Mouse (Mus musculus): ENCODE results near the gene Dock10.

Gene Dock10

GRCm38 (mm10) chr1:80730174-80730573 is 28.2 kb downstream of the Dock10 start:
- ATAC-seq (ENCODE audit: insufficient number of reproducible peaks, low FRiP score, low TSS enrichment) = no peak

GRCm38 (mm10) chr1:80728183-80728582 is 30.1 kb downstream of the Dock10 start:
- ATAC-seq (ENCODE audit: insufficient number of reproducible peaks, low FRiP score, low TSS enrichment) = no peak

- no peak for ATAC-seq (ENCODE audit: insufficient number of reproducible peaks, low FRiP score, low TSS enrichment)
These were observed 30.9 kb downstream of the Dock10 start for GRCm38 (mm10) chr1:80727403-80727802.

- ATAC-seq (ENCODE audit: insufficient number of reproducible peaks, low FRiP score, low TSS enrichment) = no peak
These were observed 35.7 kb downstream of the Dock10 start for GRCm38 (mm10) chr1:80722647-80723046.

- ATAC-seq (ENCODE audit: insufficient number of reproducible peaks, low FRiP score, low TSS enrichment) = no peak
These were observed 36.3 kb downstream of the Dock10 start for GRCm38 (mm10) chr1:80722001-80722400.

GRCm38 (mm10) chr1:80721181-80721580 is 37.1 kb downstream of the Dock10 start:
- no peak for ATAC-seq (ENCODE audit: insufficient number of reproducible peaks, low FRiP score, low TSS enrichment)

- ATAC-seq (ENCODE audit: insufficient number of reproducible peaks, low FRiP score, low TSS enrichment) = no peak
These were observed 38.2 kb downstream of the Dock10 start for GRCm38 (mm10) chr1:80720146-80720545.

- ATAC-seq (ENCODE audit: insufficient number of reproducible peaks, low FRiP score, low TSS enrichment) = peak; percentile 52
These were observed 38.9 kb downstream of the Dock10 start for GRCm38 (mm10) chr1:80719436-80719835.

GRCm38 (mm10) chr1:80718666-80719065 is 39.7 kb downstream of the Dock10 start:
- no peak for ATAC-seq (ENCODE audit: insufficient number of reproducible peaks, low FRiP score, low TSS enrichment)

- no peak for ATAC-seq (ENCODE audit: insufficient number of reproducible peaks, low FRiP score, low TSS enrichment)
These were observed 42.4 kb downstream of the Dock10 start for GRCm38 (mm10) chr1:80715917-80716316.

- no peak for ATAC-seq (ENCODE audit: insufficient number of reproducible peaks, low FRiP score, low TSS enrichment)
These were observed 44.4 kb downstream of the Dock10 start for GRCm38 (mm10) chr1:80713920-80714319.

GRCm38 (mm10) chr1:80710607-80711261 is 47.6 kb downstream of the Dock10 start:
- ATAC-seq (ENCODE audit: insufficient number of reproducible peaks, low FRiP score, low TSS enrichment) = no peak

GRCm38 (mm10) chr1:80710097-80710541 is 48.2 kb downstream of the Dock10 start:
- ATAC-seq (ENCODE audit: insufficient number of reproducible peaks, low FRiP score, low TSS enrichment) = no peak

- no peak for ATAC-seq (ENCODE audit: insufficient number of reproducible peaks, low FRiP score, low TSS enrichment)
These were observed 49.0 kb downstream of the Dock10 start for GRCm38 (mm10) chr1:80709299-80709698.

GRCm38 (mm10) chr1:80703279-80703678 is 55.0 kb downstream of the Dock10 start:
- ATAC-seq (ENCODE audit: insufficient number of reproducible peaks, low FRiP score, low TSS enrichment) = no peak

- ATAC-seq (ENCODE audit: insufficient number of reproducible peaks, low FRiP score, low TSS enrichment) = no peak
These were observed 82.2 kb downstream of the Dock10 start for GRCm38 (mm10) chr1:80676004-80676673.

- no peak for ATAC-seq (ENCODE audit: insufficient number of reproducible peaks, low FRiP score, low TSS enrichment)
These were observed 86.6 kb downstream of the Dock10 start for GRCm38 (mm10) chr1:80671730-80672129.

GRCm38 (mm10) chr1:80671056-80671455 is 87.3 kb downstream of the Dock10 start:
- ATAC-seq (ENCODE audit: insufficient number of reproducible peaks, low FRiP score, low TSS enrichment) = no peak

- ATAC-seq (ENCODE audit: insufficient number of reproducible peaks, low FRiP score, low TSS enrichment) = no peak
These were observed 87.9 kb downstream of the Dock10 start for GRCm38 (mm10) chr1:80670387-80670786.

- ATAC-seq (ENCODE audit: insufficient number of reproducible peaks, low FRiP score, low TSS enrichment) = no peak
These were observed 92.6 kb downstream of the Dock10 start for GRCm38 (mm10) chr1:80665761-80666160.

- ATAC-seq (ENCODE audit: insufficient number of reproducible peaks, low FRiP score, low TSS enrichment) = no peak
These were observed 93.2 kb downstream of the Dock10 start for GRCm38 (mm10) chr1:80665161-80665560.

All from cerebellum, adult (tissue).